Mouse (Mus musculus): ENCODE data around the gene Csrp2.

Gene Csrp2

DNA sequence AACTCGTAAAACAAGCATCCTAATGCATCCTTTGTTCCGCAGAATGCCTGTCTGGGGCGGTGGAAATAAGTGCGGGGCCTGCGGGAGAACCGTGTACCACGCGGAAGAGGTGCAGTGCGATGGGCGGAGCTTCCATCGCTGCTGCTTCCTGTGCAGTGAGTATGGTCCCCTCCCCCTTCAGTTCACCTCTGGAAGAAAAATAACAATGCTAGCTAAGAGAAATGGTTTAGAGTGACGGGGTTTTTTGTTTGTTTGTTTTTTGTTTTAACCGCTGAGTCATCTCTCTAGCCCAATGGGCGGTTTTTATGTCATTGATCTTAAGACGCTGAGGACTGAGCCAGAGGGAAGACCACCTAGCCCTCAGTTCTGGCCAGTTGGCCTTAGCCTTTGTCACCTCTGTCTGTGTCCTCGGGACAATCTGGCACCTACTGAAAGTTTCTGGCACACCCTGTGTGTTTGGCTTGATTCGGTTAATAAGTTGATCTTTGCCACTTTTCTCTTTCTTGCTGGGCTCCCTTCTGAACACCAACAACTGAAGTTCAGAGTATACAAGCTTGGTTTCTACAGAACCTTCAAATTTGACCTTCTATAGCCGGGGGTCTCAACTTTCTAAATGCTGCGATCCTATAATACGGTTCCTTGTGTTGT lies 12.4 kb downstream of the Csrp2 start:
- peak; percentile 58 for DNase-seq

- no peak for DNase-seq
Measured at GRCm38 (mm10) chr10:110933584-110933983, 14.0 kb downstream of the Csrp2 start.

- DNase-seq, result peak; percentile 56
Measured at GRCm38 (mm10) chr10:110935081-110935480, 15.5 kb downstream of the Csrp2 start.

DNA sequence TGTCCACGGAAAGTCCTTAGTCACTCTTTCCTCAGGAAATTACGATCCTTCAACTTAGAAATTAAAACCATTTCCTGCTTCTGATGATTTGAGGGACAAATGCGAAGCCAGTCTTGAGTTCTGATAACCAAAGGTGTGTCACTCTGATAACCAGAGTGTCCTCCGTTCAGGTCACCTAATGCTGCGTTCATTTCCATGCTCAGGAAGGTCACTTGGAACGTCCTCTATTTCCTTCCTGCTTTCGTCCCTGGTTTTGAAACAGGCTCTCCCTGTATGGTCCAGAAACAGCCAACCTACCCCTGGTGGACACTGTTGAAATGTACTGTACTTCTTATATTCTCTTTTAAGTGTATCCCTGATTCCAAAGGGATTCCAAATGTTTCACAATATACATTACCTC lies 16.1 kb downstream of the Csrp2 start:
- no peak for DNase-seq

DNA sequence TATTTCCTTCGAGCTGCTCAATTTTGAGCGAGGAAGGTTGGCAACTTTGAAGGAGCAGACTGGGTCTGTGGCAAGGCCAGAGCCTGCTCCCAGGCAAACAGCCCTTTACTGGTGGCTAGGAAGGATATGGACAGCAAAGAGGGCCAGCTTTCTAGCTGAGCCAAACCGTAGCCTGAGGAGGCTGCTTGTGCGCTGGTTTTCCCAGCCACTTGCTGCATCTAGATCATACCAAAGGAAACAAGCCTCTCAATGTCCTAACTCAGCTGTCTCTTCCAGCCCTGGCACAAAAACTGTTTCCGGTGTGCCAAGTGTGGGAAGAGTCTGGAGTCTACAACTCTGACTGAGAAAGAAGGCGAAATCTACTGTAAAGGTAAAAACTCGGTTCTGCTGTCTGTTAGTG lies 18.8 kb downstream of the Csrp2 start:
- DNase-seq, result no peak

- DNase-seq, result no peak
Measured at GRCm38 (mm10) chr10:110938841-110939549, 19.4 kb downstream of the Csrp2 start.

GRCm38 (mm10) chr10:110939717-110940116 lies 20.1 kb downstream of the Csrp2 start:
- no peak for DNase-seq

DNA sequence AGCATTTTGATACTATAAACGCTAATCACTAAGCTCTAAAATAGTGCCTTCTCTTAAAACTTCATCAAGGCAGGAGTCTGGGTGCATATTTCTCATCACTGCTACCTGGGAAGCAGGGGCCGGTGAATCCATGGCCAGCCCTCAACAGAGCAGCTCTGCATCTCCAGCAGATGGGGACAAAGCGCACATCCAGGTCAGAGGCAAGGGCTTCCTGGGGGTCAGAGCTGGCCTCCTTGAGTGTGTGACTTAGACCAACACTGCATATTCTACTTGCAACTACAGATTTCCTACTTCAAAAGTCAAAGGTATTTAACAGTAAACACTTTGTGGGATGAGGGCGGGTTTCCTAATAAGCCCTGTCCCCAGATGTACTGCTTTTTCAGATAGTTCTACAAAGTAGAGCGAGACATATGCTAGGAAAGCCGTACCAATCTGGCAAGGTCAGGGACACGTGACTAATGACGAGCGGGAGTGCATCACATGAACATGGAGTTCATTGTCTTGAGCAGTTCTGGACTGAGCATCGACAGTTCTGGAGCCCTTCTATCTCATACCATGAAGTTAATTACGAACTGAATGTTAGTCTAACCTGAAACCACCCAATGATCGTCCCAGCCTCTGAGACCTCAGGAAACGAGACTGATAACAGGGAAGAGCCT lies 21.3 kb downstream of the Csrp2 start:
- DNase-seq, result no peak

DNA sequence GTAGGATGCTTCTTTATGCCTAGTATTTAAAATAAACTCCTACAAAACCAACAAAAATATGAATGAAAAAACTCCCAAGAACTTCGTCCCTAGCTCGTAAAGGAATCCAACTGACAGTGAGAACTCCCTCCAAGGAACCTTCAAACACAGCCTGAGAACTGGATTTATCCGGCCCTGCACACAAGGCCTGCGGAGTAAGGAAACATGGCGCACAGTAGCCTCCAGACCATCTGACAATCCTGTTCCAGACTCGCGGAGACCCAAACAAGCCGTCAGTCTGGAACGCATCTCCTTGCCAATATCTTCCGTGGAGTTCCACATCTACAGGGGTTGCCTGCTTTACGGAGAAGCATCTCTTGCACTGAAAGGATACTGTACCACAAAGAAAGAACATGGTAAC lies 22.4 kb downstream of the Csrp2 start:
- no peak for DNase-seq

- DNase-seq, result no peak
Measured at GRCm38 (mm10) chr10:110942806-110943205, 23.2 kb downstream of the Csrp2 start.

DNA sequence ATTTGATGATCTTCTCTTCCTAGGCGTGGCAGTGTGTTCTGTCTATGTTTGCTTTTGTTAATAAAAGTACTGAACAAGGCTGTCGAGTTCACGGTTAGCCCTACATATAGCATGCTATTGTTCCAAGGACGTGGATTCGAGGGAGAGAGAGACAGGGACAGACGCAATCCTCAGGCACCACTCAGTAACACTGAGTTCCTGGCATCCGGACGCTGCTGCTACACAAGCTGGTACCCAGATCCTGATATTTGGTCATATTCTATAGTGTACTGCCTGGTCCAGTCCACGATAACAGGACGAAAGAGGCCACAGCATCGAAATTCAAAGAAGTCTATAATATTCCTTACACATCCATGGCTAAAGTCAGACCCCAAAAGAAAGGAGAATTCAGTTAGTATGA lies 24.6 kb downstream of the Csrp2 start:
- no peak for DNase-seq

DNA sequence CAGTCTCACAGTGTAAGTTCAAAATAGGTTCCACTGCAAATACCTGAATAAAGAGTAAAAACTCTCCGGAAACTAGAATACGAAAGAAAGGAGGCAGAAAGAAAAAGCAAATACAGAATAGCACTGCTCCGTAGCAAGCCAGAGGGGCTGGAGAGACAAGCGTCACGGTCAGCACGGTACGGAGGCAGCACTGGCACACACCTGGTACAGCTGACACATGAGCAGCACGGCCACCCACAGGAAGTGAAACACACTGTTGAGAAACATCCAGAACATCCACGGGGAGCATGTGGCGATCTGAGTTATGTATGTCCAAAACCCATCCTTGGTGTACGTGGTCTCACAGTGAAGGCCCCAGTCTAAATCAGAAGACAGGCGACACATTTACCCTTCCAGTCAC lies 26.4 kb downstream of the Csrp2 start:
- DNase-seq, result no peak

- no peak for DNase-seq
Measured at GRCm38 (mm10) chr10:110947574-110947973, 28.0 kb downstream of the Csrp2 start.

DNA sequence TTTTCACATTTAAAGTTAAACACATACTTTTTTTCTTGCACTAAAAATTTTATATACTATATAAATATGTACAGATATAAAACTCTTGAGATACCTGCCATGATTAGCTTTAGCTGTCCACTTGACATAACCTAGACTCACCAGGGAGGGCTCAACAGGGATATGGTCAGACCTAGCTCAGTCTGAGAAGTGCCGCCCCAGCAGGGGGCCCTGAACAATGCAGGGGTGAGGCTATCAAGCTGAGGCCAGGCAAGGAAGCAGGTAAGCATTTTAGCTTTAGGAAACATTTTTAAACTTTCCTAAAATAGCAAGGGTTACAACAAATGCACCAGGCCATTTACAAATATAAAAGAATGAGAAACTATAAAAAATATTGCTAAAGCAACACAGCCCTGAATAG lies 31.5 kb downstream of the Csrp2 start:
- no peak for DNase-seq

DNA sequence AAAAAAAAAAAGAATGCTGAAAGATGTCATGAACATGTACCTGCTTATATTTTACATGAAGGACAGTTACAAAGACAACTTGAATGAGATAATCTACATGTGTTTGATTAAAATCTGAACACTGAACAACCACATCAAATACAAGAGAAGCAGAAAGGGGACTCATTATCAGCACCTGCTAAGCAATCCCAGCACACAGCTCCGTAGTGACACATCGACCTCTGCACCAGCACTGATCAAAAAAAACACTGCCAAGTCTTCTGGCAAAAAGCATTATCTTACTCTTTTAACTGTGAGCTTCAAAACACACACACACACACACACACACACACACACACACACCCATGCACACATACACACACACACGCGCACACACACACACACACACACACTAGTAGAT lies 32.2 kb downstream of the Csrp2 start:
- no peak for DNase-seq

DNA sequence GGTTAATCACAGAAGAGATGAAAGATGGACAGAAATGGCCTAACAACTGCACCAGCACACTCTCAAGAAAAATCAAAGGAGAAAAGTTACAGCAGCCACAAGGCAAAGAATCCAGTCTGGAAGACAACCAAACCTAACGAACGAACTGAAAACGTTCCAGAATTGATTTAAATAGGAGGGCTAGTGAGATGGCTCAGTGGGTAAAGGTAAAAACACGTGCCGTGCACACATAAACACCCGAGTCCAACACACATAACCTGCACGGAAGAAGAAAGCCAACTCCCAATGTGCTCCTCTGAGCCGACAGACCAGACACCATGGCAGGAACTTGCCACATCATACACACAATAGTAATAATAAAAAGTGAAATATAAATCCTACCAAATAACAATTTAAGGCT lies 32.7 kb downstream of the Csrp2 start:
- no peak for DNase-seq

DNA sequence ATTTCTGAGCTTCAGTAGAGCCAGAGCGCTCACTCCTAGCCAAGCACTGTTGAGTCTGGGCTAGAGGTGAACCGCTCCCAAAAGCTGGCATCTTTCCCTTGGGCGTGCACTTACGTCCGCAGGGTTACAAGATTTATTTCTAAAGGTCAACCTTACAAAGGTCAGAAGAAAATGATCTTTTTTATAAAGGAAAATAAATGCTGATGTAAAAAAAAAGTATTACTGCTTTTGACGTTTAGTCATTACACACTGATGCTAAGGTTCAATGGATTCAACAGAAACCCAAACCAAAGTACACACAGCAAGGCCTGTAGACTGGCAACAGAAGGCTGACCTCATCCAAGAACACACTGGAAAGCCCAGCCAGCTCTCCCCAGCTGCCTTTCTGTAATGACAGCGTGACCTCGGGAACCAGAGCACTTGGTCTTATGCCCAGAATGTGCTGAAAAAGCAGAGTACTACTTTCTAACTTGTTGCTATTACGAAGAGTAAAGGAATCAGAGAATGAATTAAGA lies 33.4 kb downstream of the Csrp2 start:
- DNase-seq, result peak; percentile 98

DNA sequence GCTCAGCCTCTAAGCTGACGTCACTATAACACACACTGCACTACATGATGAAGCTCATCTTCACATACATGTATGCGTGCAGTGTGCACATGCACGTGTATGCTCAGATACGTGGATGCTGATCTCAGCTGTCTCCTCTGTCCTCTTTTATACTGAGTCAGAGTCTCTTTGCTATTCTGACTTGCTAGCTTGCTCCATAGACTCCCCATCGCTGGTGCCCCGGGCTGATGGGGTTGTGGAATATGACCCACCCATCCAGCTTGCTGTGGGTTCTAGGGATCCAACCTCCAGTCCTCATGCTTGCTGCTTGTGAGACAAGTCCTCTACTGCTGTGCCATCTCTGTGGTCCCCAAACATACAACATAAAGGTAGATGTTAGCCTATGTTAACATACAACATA lies 39.3 kb downstream of the Csrp2 start:
- no peak for DNase-seq

DNA sequence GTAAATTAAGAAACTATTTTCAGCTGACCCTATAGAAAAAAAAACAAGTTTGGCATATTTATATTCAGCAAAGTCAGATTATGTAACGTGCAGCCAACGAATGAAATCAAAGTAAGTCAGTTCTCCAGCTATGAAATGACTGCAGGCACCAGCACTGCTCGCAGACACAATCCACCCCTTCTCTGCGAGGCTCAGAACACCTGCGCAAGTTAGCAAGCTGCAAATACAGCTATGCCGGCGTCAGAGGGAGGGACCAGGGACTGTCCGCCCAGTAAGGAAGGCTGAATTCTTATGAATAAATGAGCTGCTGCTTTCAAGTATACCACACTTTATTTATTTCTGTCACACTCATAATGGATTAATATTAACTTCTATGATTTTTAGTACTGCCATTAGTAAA lies 40.2 kb downstream of the Csrp2 start:
- no peak for DNase-seq

- peak; percentile 55 for DNase-seq
Measured at GRCm38 (mm10) chr10:110960841-110961240, 41.3 kb downstream of the Csrp2 start.

DNA sequence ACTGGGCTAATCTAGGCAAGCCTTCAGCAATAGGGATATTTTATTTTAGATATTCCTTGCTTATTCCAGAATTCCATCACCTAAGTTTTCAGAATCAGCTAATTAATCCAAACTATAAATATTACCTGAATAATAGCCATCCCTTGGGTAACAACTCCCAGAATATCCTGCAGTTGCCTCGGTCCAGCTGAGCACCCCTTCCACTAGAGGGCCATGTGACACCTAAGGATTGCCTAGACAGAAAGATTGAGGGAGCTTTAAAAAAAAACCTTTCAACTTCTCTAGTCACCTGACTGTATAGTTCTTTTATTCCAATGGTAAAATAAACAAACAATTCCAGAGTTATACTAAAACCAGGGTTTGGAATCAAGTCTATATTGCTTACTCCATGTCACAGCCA lies 42.6 kb downstream of the Csrp2 start:
- DNase-seq, result peak; percentile 49

DNA sequence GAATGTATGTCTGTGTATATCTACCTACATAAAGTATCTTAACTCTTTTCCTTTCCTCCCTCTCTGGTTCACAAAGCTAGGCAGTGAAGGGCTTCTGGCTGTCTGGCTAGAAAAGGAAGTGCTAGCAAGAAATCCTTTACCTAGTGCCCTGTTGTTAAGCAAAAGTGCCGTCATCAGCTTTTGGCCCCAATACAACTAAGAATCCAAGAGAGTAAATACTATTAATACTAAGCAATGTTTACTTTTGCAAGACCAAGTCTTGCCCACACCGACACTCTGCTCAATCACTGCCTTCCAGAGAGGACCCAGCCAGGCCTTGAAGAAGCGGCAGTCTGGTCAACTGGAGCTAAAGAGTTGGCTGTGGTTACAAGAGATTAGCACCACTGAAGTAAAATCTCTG lies 51.5 kb downstream of the Csrp2 start:
- DNase-seq, result no peak

DNA sequence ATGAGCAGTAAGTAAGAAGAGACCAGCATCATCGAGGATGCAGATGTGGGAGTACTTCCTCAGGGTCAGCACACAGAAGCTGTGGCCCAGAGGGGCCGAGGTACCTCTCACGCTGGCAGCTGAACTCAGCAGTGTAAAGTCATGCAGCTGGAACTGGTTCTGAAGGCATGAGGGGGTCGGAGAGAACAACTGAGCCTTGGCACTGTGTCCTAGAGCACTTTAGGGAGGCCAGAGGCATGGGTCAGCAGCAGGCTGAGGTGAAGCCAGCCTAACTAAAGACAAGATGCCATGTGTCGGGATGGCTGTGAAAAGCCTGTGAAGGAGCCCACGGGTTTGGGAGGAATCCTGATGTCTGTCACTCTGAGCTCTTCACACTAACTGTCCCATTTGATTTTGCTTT lies 51.9 kb downstream of the Csrp2 start:
- no peak for DNase-seq

DNA sequence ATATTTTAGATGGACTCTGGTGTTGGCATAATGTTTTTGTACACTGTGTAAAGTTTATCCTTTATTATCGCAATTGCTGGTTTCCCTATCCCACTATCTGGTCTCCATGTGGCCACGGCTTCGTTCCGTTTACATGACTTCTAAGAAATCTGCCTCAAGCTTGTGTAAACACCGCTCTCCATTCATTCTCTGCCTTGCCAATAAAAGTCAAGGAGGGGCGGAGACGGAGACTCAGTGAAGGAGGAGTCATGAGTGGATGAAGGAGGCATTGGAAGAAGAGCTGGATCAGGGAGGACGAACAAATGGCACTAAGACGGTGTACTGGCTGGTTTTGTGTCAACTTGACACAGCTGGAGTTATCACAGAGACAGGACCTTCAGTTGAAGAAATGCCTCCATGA lies 52.4 kb downstream of the Csrp2 start:
- DNase-seq, result no peak
